Mouse (Mus musculus): ENCODE data around the gene Smim12.

- TF ChIP-seq CHD2 (IDR thresholded peaks at IDR 0.05; ENCODE audit: low read length) (no peak), ZMIZ1 (IDR thresholded peaks at IDR 0.05; ENCODE audit: low read depth, low read length) (no peak), POLR2A (IDR thresholded peaks at IDR 0.05; ENCODE audit: low read depth, low read length) (no peak), MAZ (IDR thresholded peaks at IDR 0.05; ENCODE audit: low read depth, low read length) (no peak)
Observed at GRCm38 (mm10) chr4:127251963-127252585, 8.5 kb downstream of the Smim12 start.

Measured in CH12.LX (cell line).